9 mouse cellular contexts compared by ENCODE assay signal in the genomic region with DNA sequence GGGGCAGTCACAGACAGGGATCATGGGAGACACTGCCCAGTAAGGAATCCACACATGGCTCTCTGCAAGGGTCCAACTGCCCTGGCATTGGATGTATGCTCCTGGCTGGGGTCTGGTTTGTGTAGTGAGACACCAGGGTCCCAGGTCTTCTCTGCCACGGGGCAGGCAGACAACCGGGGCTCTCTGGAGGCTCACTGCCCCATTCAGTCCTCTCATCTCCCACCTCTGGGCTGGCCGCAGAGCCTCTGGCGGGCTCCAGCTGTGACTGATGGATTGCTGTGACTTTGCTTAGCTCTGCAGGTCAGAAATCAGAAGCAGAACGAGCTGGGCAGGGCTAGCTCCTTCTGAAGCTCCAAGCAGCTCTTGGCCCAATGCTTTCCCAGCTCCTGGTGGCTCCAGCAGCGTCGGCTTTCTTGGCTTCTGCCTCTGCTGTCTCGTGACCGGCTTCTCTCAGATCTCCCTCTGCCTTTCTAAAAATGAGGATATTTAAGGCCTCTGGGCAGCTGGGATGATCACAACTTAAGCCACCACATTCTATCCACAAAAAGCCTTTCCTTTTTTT. TPM values are rescaled to one million over a fixed set of nuclear protein-coding genes. Genes with fewer than 3 reads are reported as not detected.
DNase-seq lines count a peak whose midpoint lies in the region; ATAC-seq lines count a peak whose summit lies in the region.
"Had no signal": no experiment of that assay in that cellular context is flagged by ENCODE, and none has a peak within 500 bp of the region (broad histone marks: within the 10 kb centered on the region; RNA-seq: fewer than 3 reads in every experiment).

No protein-coding gene starts in this region.

- no peak overlapping the region for H3K4me3 ChIP-seq in hindbrain, embryonic 10.5 days
- H3K4me3 ChIP-seq in hindbrain, embryonic 13.5 days: no peak overlapping the region
- peak overlapping the region; percentile 11 for H3K4me3 ChIP-seq in embryonic facial prominence, embryonic 13.5 days
- no peak overlapping the region for H3K4me3 ChIP-seq in intestine, embryonic 16.5 days (ENCODE audit: low read length)
- H3K4me3 ChIP-seq in neural tube, embryonic 14.5 days (ENCODE audit: low read depth, low read length): no peak overlapping the region

- peaks cover 56% of the 10 kb centered on the region for H3K4me1 ChIP-seq in hindbrain, embryonic 10.5 days (replicated peaks)
- H3K4me1 ChIP-seq in hindbrain, embryonic 13.5 days (replicated peaks): peaks cover 32% of the 10 kb centered on the region
- peaks cover 77% of the 10 kb centered on the region for H3K4me1 ChIP-seq in embryonic facial prominence, embryonic 13.5 days
- H3K4me1 ChIP-seq in intestine, embryonic 16.5 days (ENCODE audit: control insufficient read depth, insufficient read depth, low read length): peaks cover 47% of the 10 kb centered on the region
- H3K4me1 ChIP-seq in neural tube, embryonic 14.5 days (ENCODE audit: control insufficient read depth, insufficient read depth, low read length): no peaks in the 10 kb centered on the region

- no peaks in the 10 kb centered on the region for H3K36me3 ChIP-seq in hindbrain, embryonic 10.5 days
- H3K36me3 ChIP-seq in hindbrain, embryonic 13.5 days: no peaks in the 10 kb centered on the region
- H3K36me3 ChIP-seq in embryonic facial prominence, embryonic 13.5 days: no peaks in the 10 kb centered on the region
- no peaks in the 10 kb centered on the region for H3K36me3 ChIP-seq in intestine, embryonic 16.5 days (ENCODE audit: control insufficient read depth, insufficient read depth, low read length)
- no peaks in the 10 kb centered on the region for H3K36me3 ChIP-seq in neural tube, embryonic 14.5 days (ENCODE audit: control insufficient read depth, insufficient read depth, low read length)

- DNase-seq in hindbrain, embryonic 10.5 days (ENCODE audit: low spot score): no peak
- no peak for DNase-seq in right cerebral cortex, postnatal 36 days (ENCODE audit: low spot score in 2 of 2)
- no peak for DNase-seq in frontal cortex, postnatal 10 days (ENCODE audit: low spot score in 2 of 2)
- DNase-seq in urinary bladder, adult 2 months (ENCODE audit: low spot score): no peak

- peaks cover 25% of the 10 kb centered on the region; the same call in 1 of the 2 replicates for H3K27me3 ChIP-seq in hindbrain, embryonic 10.5 days (ENCODE audit: insufficient read depth, poor library complexity, severe bottlenecking)
- peaks cover 7% of the 10 kb centered on the region; the same call in 1 of the 2 replicates for H3K27me3 ChIP-seq in hindbrain, embryonic 13.5 days
- H3K27me3 ChIP-seq in embryonic facial prominence, embryonic 13.5 days: no peaks in the 10 kb centered on the region
- no peaks in the 10 kb centered on the region for H3K27me3 ChIP-seq in intestine, embryonic 16.5 days (replicated peaks; ENCODE audit: control insufficient read depth, insufficient read depth, low read length)
- H3K27me3 ChIP-seq in neural tube, embryonic 14.5 days (ENCODE audit: control insufficient read depth, insufficient read depth, low read length): no peaks in the 10 kb centered on the region
- H3K27me3 ChIP-seq: Patski had no signal

- ATAC-seq in hindbrain, embryonic 13.5 days (ENCODE audit: low FRiP score): no peak
- ATAC-seq in embryonic facial prominence, embryonic 13.5 days (ENCODE audit: insufficient number of reproducible peaks, insufficient read depth, low FRiP score, low TSS enrichment, low read depth): no peak
- ATAC-seq in intestine, embryonic 16.5 days: no peak
- no peak for ATAC-seq in neural tube, embryonic 14.5 days (ENCODE audit: low read depth)
- ATAC-seq: Patski had no signal

- no peaks in the 10 kb centered on the region for H3K9me3 ChIP-seq in hindbrain, embryonic 10.5 days
- H3K9me3 ChIP-seq in hindbrain, embryonic 13.5 days: no peaks in the 10 kb centered on the region
- H3K9me3 ChIP-seq in embryonic facial prominence, embryonic 13.5 days: no peaks in the 10 kb centered on the region
- H3K9me3 ChIP-seq in intestine, embryonic 16.5 days (ENCODE audit: control insufficient read depth, low read length): no peaks in the 10 kb centered on the region
- H3K9me3 ChIP-seq in neural tube, embryonic 14.5 days (ENCODE audit: control insufficient read depth, low read length): no peaks in the 10 kb centered on the region

- 0 out of 2 replicates have a peak overlapping the region, but pooled peaks have one; percentile 42 for H3K27ac ChIP-seq in hindbrain, embryonic 10.5 days
- no peak overlapping the region for H3K27ac ChIP-seq in hindbrain, embryonic 13.5 days
- H3K27ac ChIP-seq in embryonic facial prominence, embryonic 13.5 days: peak overlapping the region; percentile 81
- peak overlapping the region; percentile 68 for H3K27ac ChIP-seq in intestine, embryonic 16.5 days (ENCODE audit: low read length)
- no peak overlapping the region for H3K27ac ChIP-seq in neural tube, embryonic 14.5 days (ENCODE audit: low read depth, low read length)

- no peak overlapping the region; the same call in 1 of the 2 replicates for H3K9ac ChIP-seq in hindbrain, embryonic 13.5 days
- H3K9ac ChIP-seq in embryonic facial prominence, embryonic 13.5 days: peak overlapping the region; percentile 53
- peak overlapping the region; percentile 54; the same call in 1 of the 2 replicates for H3K9ac ChIP-seq in intestine, embryonic 16.5 days (ENCODE audit: low read depth, low read length)
- 0 out of 2 replicates have a peak overlapping the region, but pooled peaks have one; percentile 2 for H3K9ac ChIP-seq in neural tube, embryonic 14.5 days (replicated peaks; ENCODE audit: low read depth, low read length)

- 30% methylated on average over 9 of the region's 9 CpGs for WGBS in hindbrain, embryonic 10.5 days
- 17% methylated on average over 9 of the region's 9 CpGs for WGBS in hindbrain, embryonic 13.5 days
- WGBS in embryonic facial prominence, embryonic 13.5 days: 28% methylated on average over 9 of the region's 9 CpGs
- 40% methylated on average over 9 of the region's 9 CpGs for WGBS in intestine, embryonic 16.5 days
- 36% methylated on average over 9 of the region's 9 CpGs for WGBS in neural tube, embryonic 14.5 days

- no peak overlapping the region for H3K4me2 ChIP-seq in hindbrain, embryonic 13.5 days
- H3K4me2 ChIP-seq in embryonic facial prominence, embryonic 13.5 days: peak overlapping the region; percentile 71
- no peak overlapping the region for H3K4me2 ChIP-seq in intestine, embryonic 16.5 days (ENCODE audit: low read depth, low read length)
- no peak overlapping the region for H3K4me2 ChIP-seq in neural tube, embryonic 14.5 days (ENCODE audit: low read depth, low read length)

RNA-seq across cellular contexts. Expression of a gene that starts 36.5 kb away (rescaled TPM):
- polyA plus RNA-seq in hindbrain, embryonic 10.5 days (2016; fragmentation: Nextera tagmentation; extraction: Ambion mirVana): 186 and 206 TPM in 2 replicates
- 117 and 118 TPM in 2 replicates for polyA plus RNA-seq in hindbrain, embryonic 13.5 days (2015; fragmentation: Nextera tagmentation; extraction: Ambion mirVana)
- 186 and 202 TPM in 2 replicates for polyA plus RNA-seq in embryonic facial prominence, embryonic 13.5 days (2015; fragmentation: Nextera tagmentation; extraction: Ambion mirVana)
- polyA plus RNA-seq in intestine, embryonic 16.5 days (2015; fragmentation: Nextera tagmentation; extraction: Ambion mirVana): 183 and 191 TPM in 2 replicates
- 70.6 and 95.1 TPM in 2 replicates for polyA plus RNA-seq in neural tube, embryonic 14.5 days (2014; fragmentation: Nextera tagmentation; extraction: Ambion mirVana)
- polyA plus RNA-seq in urinary bladder, adult 2 months (2012; rRNA removed): 38.4 and 62.8 TPM in 2 replicates

Comparison
In these comparisons a context has a peak if more than half of its experiments do, and no peak if none do; other contexts are left out.
1. H3K27ac ChIP-seq: peak in hindbrain, embryonic 10.5 days (single experiment), embryonic facial prominence, embryonic 13.5 days (single experiment) and intestine, embryonic 16.5 days (single experiment); none in hindbrain, embryonic 13.5 days (single experiment) and neural tube, embryonic 14.5 days (single experiment).